Mouse (Mus musculus) myocyte (in vitro differentiated cells): Measurements from ENCODE around the gene Ddx52. TPM values are rescaled to one million over a fixed set of nuclear protein-coding genes. Genes with fewer than 3 reads are reported as not detected.

Experiments
- H3K27me3 ChIP-seq: one replicate; pipeline ENCODE4 v1.6.1; 2011; ENCODE audit not compliant: control insufficient read depth, insufficient read depth, insufficient read length
- H3K36me3 ChIP-seq: one replicate; pipeline ENCODE4 v1.6.1; 2011; ENCODE audit not compliant: control insufficient read depth, insufficient read depth
- H3K4me2 ChIP-seq: one replicate; pipeline ENCODE4 v1.6.1; 2011; ENCODE audit warnings: low read depth, control low read depth
- H3K4me3 ChIP-seq: one replicate; pipeline ENCODE4 v1.5.1; 2011; ENCODE audit warnings: mild to moderate bottlenecking, control low read depth, moderate library complexity
- H3K79me2 ChIP-seq: one replicate; pipeline ENCODE4 v1.6.1; 2011; ENCODE audit not compliant: control insufficient read depth, insufficient read depth
- H3ac ChIP-seq: one replicate; pipeline ENCODE4 v1.6.1; 2011; ENCODE audit not compliant: control insufficient read depth, insufficient read length
- CEBPB ChIP-seq: IDR thresholded peaks from 2 replicates; pipeline ENCODE4 v1.6.1; 2011; ENCODE audit warnings: mild to moderate bottlenecking, moderate library complexity; ENCODE audit not compliant: poor library complexity, insufficient read depth, severe bottlenecking
- E2F4 ChIP-seq: IDR thresholded peaks from one replicate; pipeline ENCODE4 v1.6.1; 2011; ENCODE audit warnings: mild to moderate bottlenecking, control low read depth, moderate library complexity; ENCODE audit not compliant: insufficient read depth
- MAX ChIP-seq: IDR thresholded peaks from one replicate; pipeline ENCODE4 v1.6.1; 2011; ENCODE audit warnings: low read depth, mild to moderate bottlenecking, control low read depth
- MYOD1 ChIP-seq, 3 experiments: IDR thresholded peaks; one replicate each; pipeline ENCODE4 v1.6.1; 2011; ENCODE audit warnings: control low read depth in 2 of 3, low read depth in 2 of 3, mild to moderate bottlenecking in 2 of 3, moderate library complexity in 1 of 3; ENCODE audit not compliant: insufficient read length in 2 of 3, control insufficient read depth in 1 of 3
- MYOG ChIP-seq, 3 experiments: IDR thresholded peaks; one replicate each; pipeline ENCODE4 v1.6.1; 2011; ENCODE audit warnings: control low read depth in 2 of 3, low read depth in 2 of 3, mild to moderate bottlenecking in 2 of 3; ENCODE audit not compliant: insufficient read length in 2 of 3, control insufficient read depth in 1 of 3, insufficient read depth in 1 of 3
- POLR2A ChIP-seq: IDR thresholded peaks from one replicate; pipeline ENCODE4 v1.6.1; 2011; ENCODE audit warnings: low read depth, mild to moderate bottlenecking, control low read depth, moderate library complexity; ENCODE audit not compliant: insufficient read length
- POLR2AphosphoS2 ChIP-seq: IDR thresholded peaks from one replicate; pipeline ENCODE4 v1.6.1; 2011; ENCODE audit warnings: low read depth, control low read depth; ENCODE audit not compliant: insufficient read length
- REST ChIP-seq: IDR thresholded peaks from one replicate; pipeline ENCODE4 v1.6.1; 2011; ENCODE audit warnings: mild to moderate bottlenecking, control low read depth, moderate library complexity; ENCODE audit not compliant: insufficient read depth, insufficient read length
- SRF ChIP-seq: IDR thresholded peaks from one replicate; pipeline ENCODE4 v1.6.1; 2011; ENCODE audit warnings: low read depth; ENCODE audit not compliant: control insufficient read depth, insufficient read length
- TCF12 ChIP-seq: IDR thresholded peaks from one replicate; pipeline ENCODE4 v1.6.1; 2011; ENCODE audit warnings: mild to moderate bottlenecking, control low read depth; ENCODE audit not compliant: poor library complexity, insufficient read depth, severe bottlenecking
- TCF3 ChIP-seq: IDR thresholded peaks from one replicate; pipeline ENCODE4 v1.6.1; 2011; ENCODE audit warnings: low read depth, control low read depth; ENCODE audit not compliant: insufficient read length
- USF1 ChIP-seq: IDR thresholded peaks from one replicate; pipeline ENCODE4 v1.6.1; 2011; ENCODE audit warnings: low read depth, mild to moderate bottlenecking, control low read depth, moderate library complexity
- polyA plus RNA-seq: library from polyadenylated mRNA; unstranded; fragments of >200 nt; fragmentation: generic; extraction: Trizol; gene quantifications from one replicate; pipeline ENCODE4 v1.2.1, GENCODE M21; 2012; ENCODE audit warnings: missing spikeins

Ddx52 gene
- 12.1 TPM for polyA plus RNA-seq

GRCm38 (mm10) chr11:83941950-83942840 lies at the start of gene Ddx52:
Gene Ddx52 (plus strand): TSS chr11:83942062.
- peak within 1 kb of the TSS; percentile 85 for H3ac ChIP-seq
- TF ChIP-seq MAX (peak; percentile 38), E2F4 (peak; percentile 23), POLR2AphosphoS2 (peak; percentile 56), MYOG (IDR thresholded peaks at IDR 0.05; ENCODE audit: control insufficient read depth in 1 of 3, insufficient read depth in 1 of 3, insufficient read length in 2 of 3, low read depth in 2 of 3) (no peak), POLR2A (peak; percentile 61)
- peaks cover 14% of the 10 kb centered on the region for H3K79me2 ChIP-seq
- peak within 1 kb of the TSS; percentile 93 for H3K4me2 ChIP-seq
- no peaks in the 10 kb centered on the region for H3K27me3 ChIP-seq
- H3K36me3 ChIP-seq: peaks cover 31% of the 10 kb centered on the region
- peak within 1 kb of the TSS; percentile 77 for H3K4me3 ChIP-seq

GRCm38 (mm10) chr11:83893325-83893724 lies 48.5 kb upstream of the Ddx52 start:
- TF ChIP-seq TCF12 (no peak), MYOD1 (IDR thresholded peaks at IDR 0.05; ENCODE audit: control insufficient read depth in 1 of 3, insufficient read length in 2 of 3, low read depth in 2 of 3) (peak in 2 of 3 experiments; percentile 39 to 62), E2F4 (no peak), USF1 (no peak), REST (no peak), MYOG (IDR thresholded peaks at IDR 0.05; ENCODE audit: control insufficient read depth in 1 of 3, insufficient read depth in 1 of 3, insufficient read length in 2 of 3, low read depth in 2 of 3) (peak in 2 of 3 experiments; percentile 48 to 66), SRF (no peak), CEBPB (no peak)
- H3K4me3 ChIP-seq: no peak overlapping the region
- H3K36me3 ChIP-seq: no peaks in the 10 kb centered on the region
- H3K27me3 ChIP-seq: peaks cover 9% of the 10 kb centered on the region
- no peak overlapping the region for H3ac ChIP-seq
- no peak overlapping the region for H3K4me2 ChIP-seq
- H3K79me2 ChIP-seq: no peaks in the 10 kb centered on the region

- peaks cover 19% of the 10 kb centered on the region for H3K27me3 ChIP-seq
- TF ChIP-seq MYOG (IDR thresholded peaks at IDR 0.05; ENCODE audit: control insufficient read depth in 1 of 3, insufficient read depth in 1 of 3, insufficient read length in 2 of 3, low read depth in 2 of 3) (no peak), MAX (no peak), POLR2AphosphoS2 (no peak), MYOD1 (IDR thresholded peaks at IDR 0.05; ENCODE audit: control insufficient read depth in 1 of 3, insufficient read length in 2 of 3, low read depth in 2 of 3) (no peak), REST (no peak), TCF12 (no peak), POLR2A (no peak), E2F4 (no peak), TCF3 (no peak), SRF (no peak), CEBPB (no peak), USF1 (no peak)
- H3ac ChIP-seq: no peak overlapping the region
- no peak overlapping the region for H3K4me2 ChIP-seq
- H3K4me3 ChIP-seq: no peak overlapping the region
- H3K36me3 ChIP-seq: no peaks in the 10 kb centered on the region
- no peaks in the 10 kb centered on the region for H3K79me2 ChIP-seq
Observed at GRCm38 (mm10) chr11:83896430-83897410, 45.1 kb upstream of the Ddx52 start.

- H3K36me3 ChIP-seq: no peaks in the 10 kb centered on the region
- H3ac ChIP-seq: no peak overlapping the region
- no peak overlapping the region for H3K4me2 ChIP-seq
- no peak overlapping the region for H3K4me3 ChIP-seq
- H3K79me2 ChIP-seq: no peaks in the 10 kb centered on the region
- peaks cover 22% of the 10 kb centered on the region for H3K27me3 ChIP-seq
- TF ChIP-seq SRF (no peak), USF1 (no peak), CEBPB (no peak), MAX (no peak), REST (no peak)
Observed at GRCm38 (mm10) chr11:83897569-83897968, 44.3 kb upstream of the Ddx52 start.

GRCm38 (mm10) chr11:83902812-83903211 lies 39.0 kb upstream of the Ddx52 start:
- no peak for TF ChIP-seq REST
- no peak for TF ChIP-seq SRF
- TF ChIP-seq MYOG (IDR thresholded peaks at IDR 0.05; ENCODE audit: control insufficient read depth in 1 of 3, insufficient read depth in 1 of 3, insufficient read length in 2 of 3, low read depth in 2 of 3): no peak
- no peak for TF ChIP-seq TCF12
- TF ChIP-seq POLR2AphosphoS2: no peak
- TF ChIP-seq USF1: no peak
- no peak for TF ChIP-seq CEBPB
- H3K79me2 ChIP-seq: no peaks in the 10 kb centered on the region

More at GRCm38 (mm10) chr11:83902812-83903211, 39.0 kb upstream of the Ddx52 start:
- Histone ChIP-seq H3K27me3 (peaks cover 31% of the 10 kb centered on the region), H3K4me3 (no peak overlapping the region), H3ac (no peak overlapping the region), H3K4me2 (no peak overlapping the region), H3K36me3 (no peaks in the 10 kb centered on the region)
